Mouse (Mus musculus): ENCODE data around the gene Myadm.

DNA sequence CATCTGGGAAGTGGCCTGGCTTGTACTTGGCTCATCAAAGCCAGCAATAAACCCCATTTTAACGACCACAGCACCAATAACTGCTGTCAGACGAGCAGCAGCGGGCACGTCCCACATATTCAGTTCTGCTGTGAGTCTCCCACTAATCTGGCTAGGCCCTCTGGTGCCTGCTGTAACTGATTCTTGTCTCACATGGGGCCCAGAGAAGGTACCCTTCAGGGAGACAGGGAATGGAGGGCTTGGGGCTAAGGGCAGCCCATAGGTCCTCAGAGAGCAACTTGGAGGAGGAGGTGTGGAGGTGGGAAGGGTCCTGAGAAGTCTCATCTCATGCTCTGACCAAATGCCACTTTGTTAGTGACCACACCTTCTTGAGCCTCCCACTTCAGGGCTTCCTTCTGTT lies 19.8 kb downstream of the Myadm start:
- TF ChIP-seq CTCF (conservative IDR thresholded peaks at IDR 0.05 in 1 of 2, IDR thresholded peaks at IDR 0.05 in 1 of 2; ENCODE audit: low read depth in 2 of 2, low read length in 2 of 2) (no peak), POLR2A (IDR thresholded peaks at IDR 0.05; ENCODE audit: low read depth, low read length) (no peak), POLR2AphosphoS2 (IDR thresholded peaks at IDR 0.05; ENCODE audit: low read depth, low read length) (no peak), NRF1 (IDR thresholded peaks at IDR 0.05; ENCODE audit: low read depth, low read length) (no peak), MYC (IDR thresholded peaks at IDR 0.05; ENCODE audit: low read depth, low read length) (no peak), USF1 (IDR thresholded peaks at IDR 0.05; ENCODE audit: low read depth, low read length) (no peak), ETS1 (conservative IDR thresholded peaks at IDR 0.05; ENCODE audit: low read depth, low read length) (no peak), CHD2 (IDR thresholded peaks at IDR 0.05; ENCODE audit: low read length) (no peak), EP300 (IDR thresholded peaks at IDR 0.05; ENCODE audit: low read length) (no peak), TBP (conservative IDR thresholded peaks at IDR 0.05; ENCODE audit: low read depth, low read length) (no peak), TCF12 (IDR thresholded peaks at IDR 0.05; ENCODE audit: low read depth, low read length) (no peak), SMC3 (IDR thresholded peaks at IDR 0.05; ENCODE audit: low read depth, low read length) (no peak)
